Mouse (Mus musculus) cortical plate, adult 2 months (tissue): ENCODE data around the gene Tanc2.

Source experiments
- CTCF ChIP-seq: fragments of 200-500 bp; IDR thresholded peaks from 2 replicates; pipeline ENCODE4 v1.5.1; 2011; ENCODE audit warnings: mild to moderate bottlenecking, control low read depth, low read length; ENCODE audit not compliant: insufficient read depth; ENCODE audit errors: extremely low read depth
- POLR2A ChIP-seq: fragments of 200-500 bp; IDR thresholded peaks from 2 replicates; pipeline ENCODE4 v1.6.1; 2011; ENCODE audit warnings: mild to moderate bottlenecking, low read length, control low read depth; ENCODE audit not compliant: insufficient read depth; ENCODE audit errors: extremely low read depth

GRCm38 (mm10) chr11:105950519-105950918, 360.7 kb downstream of the Tanc2 start:
- no peak for TF ChIP-seq POLR2A
- no peak for TF ChIP-seq CTCF
